Mouse (Mus musculus): ENCODE data around the gene Susd6.

Gene Susd6

DNA sequence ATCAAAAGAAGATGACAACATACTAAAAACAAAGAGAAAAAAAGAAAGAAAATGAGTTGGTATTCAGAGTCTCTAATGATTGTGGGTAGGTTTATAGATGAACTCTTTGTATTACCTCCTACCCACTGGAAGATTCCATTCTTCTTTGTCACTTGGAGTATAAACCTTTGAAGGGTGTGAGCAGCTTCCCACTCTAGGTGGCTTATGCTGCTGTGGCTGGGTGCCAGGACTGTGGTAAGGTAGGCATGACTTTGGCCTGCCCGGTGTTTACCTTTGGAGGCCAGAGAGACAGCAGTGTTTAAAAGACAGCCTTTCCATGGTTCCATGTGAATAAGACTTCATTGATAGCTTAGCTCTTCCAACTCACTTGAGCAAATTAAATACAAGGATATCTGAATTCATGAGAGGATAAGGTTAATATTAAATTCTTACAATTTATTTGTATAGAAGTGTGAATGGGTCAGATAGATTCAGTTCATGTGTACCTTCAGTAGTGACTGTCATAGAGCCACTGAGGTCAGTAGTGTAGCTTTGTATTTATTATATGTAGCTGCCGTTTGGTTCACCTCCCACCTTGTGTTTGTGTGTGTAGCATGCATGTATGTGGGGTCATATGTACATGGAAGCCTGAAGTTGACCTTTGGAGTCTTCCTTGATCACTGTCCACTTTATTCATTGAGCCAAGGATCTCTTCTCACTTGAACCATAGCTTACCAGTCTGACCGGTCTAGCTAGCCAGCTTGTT is 44.0 kb downstream of the Susd6 start:
- no peak for DNase-seq (ENCODE audit: inconsistent age in 2 of 2, low spot score in 1 of 2)

- no peak for DNase-seq (ENCODE audit: inconsistent age in 2 of 2, low spot score in 1 of 2)
Observed at GRCm38 (mm10) chr12:80834901-80835570, 44.7 kb downstream of the Susd6 start.

GRCm38 (mm10) chr12:80837614-80838013 is 47.3 kb downstream of the Susd6 start:
- no peak for DNase-seq (ENCODE audit: inconsistent age in 2 of 2, low spot score in 1 of 2)

GRCm38 (mm10) chr12:80838271-80838670 is 48.0 kb downstream of the Susd6 start:
- DNase-seq (ENCODE audit: inconsistent age in 2 of 2, low spot score in 1 of 2), result no peak

GRCm38 (mm10) chr12:80838787-80839186 is 48.5 kb downstream of the Susd6 start:
- DNase-seq (ENCODE audit: inconsistent age in 2 of 2, low spot score in 1 of 2), result no peak

DNA sequence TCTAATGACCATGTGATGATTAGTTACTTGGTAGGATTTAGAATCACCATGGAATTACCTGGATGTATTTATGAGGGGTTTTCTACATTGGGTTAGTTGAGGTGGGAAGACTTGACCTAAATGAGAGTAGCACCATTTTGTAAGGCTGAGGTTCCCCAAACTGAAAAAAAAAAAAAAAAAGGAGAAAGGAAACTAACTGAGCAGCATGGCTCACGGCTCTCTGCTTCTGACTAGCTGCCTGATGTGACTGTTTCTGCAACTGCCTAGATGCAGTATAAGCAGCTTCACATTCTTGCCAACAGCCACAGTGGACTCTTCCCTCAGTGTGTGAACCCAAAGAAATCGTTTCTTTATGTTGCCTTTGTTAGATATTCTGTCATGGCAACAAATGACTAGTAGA is 49.3 kb downstream of the Susd6 start:
- no peak for DNase-seq (ENCODE audit: inconsistent age in 2 of 2, low spot score in 1 of 2)

- no peak for DNase-seq (ENCODE audit: inconsistent age in 2 of 2, low spot score in 1 of 2)
Observed at GRCm38 (mm10) chr12:80841618-80842017, 51.3 kb downstream of the Susd6 start.

DNA sequence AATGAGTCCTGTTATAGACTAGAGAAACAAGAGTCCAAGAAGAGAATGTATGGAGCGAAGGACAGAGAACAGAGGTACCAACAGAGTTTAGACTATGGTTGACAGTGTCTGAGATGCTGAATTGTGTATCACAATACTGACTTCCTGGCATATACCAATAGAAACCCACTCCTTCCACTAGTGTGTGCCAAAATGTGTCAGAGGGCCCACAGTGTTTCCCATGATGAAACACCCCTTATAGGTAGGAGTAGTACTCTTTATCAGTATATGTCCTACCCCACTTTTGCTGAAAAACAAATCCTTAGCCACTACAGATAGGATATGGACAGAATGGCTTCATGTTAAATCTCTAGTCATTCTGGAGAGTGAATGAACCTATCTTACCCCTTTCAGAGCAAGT is 52.3 kb downstream of the Susd6 start:
- no peak for DNase-seq (ENCODE audit: inconsistent age in 2 of 2, low spot score in 1 of 2)

GRCm38 (mm10) chr12:80843236-80843635 is 52.9 kb downstream of the Susd6 start:
- DNase-seq (ENCODE audit: inconsistent age in 2 of 2, low spot score in 1 of 2), result peak; percentile 62 to 90

DNA sequence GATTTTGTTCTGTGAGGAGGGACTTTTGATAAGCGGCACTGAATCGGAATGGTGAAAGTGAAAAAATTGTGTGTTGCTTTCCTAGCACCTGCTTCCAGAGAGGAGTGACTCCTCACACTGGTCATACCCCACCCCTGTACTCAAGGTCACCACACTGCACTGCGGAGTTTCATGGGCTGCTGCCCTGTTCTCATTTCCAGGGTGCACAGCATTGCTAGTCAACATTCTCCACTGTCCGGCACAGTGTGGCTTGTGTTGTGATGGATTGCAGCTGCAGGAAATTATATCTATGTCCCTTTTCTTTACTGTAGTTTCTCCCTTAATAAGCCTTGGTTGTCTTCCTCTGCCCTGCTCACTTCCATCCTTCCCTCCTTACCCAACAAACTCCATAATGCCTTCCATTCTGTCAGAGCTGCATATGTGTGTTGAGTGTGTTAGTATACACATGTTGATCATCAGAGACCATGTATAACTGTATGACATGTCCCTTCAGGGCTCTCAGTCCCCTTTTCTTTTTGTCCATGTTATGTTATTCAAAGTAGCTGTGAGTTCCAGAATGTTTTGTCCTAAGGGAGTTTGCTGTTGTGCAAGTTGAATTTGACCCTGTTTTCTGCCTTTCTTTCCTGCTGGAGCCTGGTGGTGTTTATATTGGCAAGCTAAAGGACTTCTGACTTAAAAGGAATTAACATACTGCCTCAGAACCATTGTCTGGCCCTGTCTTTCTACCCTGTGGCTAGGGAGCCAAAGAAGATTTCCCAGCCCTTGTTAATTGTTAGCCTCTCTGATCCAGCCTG is 53.5 kb downstream of the Susd6 start:
- peak; percentile 57 to 72 for DNase-seq (ENCODE audit: inconsistent age in 2 of 2, low spot score in 1 of 2)

DNA sequence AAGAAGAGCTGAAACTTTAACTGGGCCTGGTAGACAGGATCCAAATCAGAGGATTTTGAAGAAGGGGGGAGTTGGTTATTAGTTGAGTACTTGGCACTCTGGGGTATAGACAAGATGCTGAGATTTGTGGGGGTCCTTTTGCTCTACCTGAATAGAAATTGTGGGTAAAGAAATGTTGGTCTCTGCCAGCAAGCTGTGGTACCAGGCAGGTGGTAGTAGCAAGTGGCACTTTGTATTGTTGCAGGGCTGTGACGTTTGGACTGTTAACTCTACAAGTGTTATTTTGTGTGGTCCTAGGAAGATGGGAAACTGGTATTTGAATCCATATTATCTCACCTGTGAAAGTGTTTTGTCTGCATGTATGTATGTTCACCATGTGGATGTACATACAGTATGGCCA is 55.6 kb downstream of the Susd6 start:
- no peak for DNase-seq (ENCODE audit: inconsistent age in 2 of 2, low spot score in 1 of 2)

DNA sequence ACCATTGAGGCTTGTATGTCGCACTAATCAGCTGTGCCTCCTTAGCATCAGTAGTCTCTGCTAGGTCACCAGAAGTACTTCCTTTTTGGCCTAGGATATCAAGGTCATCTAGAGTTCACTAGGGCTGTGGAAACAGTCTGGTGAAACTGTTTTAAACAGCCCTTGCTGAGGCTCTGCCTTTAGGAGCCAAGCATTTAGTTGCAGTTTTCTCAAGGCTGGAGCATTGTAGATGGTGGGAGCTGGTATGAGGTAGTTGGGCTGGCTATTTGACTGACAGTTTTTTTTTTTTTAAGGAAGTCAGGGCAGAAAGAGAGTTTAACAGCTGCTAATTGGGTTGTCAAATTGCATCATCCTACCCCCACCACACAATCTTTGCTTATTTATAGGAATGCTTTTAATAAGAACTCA is 56.6 kb downstream of the Susd6 start:
- DNase-seq (ENCODE audit: inconsistent age in 2 of 2, low spot score in 1 of 2), result no peak

- DNase-seq (ENCODE audit: inconsistent age in 2 of 2, low spot score in 1 of 2), result no peak
Observed at GRCm38 (mm10) chr12:80852001-80852400, 61.7 kb downstream of the Susd6 start.

DNA sequence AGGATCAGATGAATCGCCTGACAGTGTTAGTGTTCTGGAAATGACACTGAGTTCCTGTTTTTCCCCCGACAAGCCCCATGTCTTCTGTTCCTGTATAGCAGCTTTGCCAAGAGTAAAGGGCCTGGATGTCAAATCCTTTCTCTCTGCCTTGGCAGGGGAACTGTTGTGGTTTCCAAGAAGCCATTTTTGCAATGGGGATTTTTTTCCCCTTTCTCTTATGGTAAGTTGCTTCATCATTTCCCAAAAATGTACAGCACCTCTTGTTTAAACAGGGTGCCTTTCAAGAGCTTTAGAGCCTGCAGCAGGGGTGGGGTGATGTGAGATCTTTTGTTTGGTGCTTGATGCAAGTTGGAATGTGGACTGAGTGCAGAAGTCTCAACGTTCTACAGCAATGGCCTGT is 63.4 kb downstream of the Susd6 start:
- peak in 1 of 2 experiments; percentile 58 for DNase-seq (ENCODE audit: inconsistent age in 2 of 2, low spot score in 1 of 2)

DNA sequence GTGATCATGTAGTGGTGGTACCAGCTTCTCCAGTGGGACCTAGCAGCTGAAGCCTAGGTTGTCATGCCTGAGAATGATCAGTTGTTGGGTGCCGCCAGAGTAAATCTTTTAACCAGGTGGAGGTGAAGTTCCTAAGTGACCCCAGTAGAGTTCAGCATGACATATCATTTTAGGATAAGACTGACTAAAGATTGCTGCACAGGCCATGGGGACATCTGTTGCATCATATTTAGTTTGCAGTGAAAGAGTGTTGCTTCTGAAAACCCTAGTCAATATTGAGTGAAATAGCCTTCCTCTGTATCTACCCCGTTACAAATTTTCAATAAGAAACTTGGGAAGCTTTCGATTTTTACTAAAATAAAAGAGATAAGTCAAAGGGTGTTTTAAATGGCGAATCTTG is 64.4 kb downstream of the Susd6 start:
- no peak for DNase-seq (ENCODE audit: inconsistent age in 2 of 2, low spot score in 1 of 2)

DNA sequence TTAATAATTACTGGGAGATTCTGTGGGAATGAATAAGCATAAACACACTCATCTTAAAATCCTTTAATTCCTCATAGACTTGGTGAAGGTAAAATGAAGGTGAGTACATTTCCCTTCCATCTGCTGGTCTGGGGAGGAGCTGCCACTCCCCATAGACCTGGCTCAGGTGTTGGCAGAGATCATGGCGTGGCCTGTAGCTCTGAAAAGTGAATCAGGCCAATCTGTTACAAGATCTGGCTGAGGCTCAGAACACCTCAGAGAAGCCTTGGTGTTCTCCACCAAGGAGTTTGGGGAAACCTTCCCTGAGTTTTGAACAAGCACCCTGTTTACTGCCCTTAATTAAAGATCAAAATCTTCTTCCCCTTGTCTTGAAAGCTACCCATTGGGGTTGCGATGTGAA is 64.8 kb downstream of the Susd6 start:
- no peak for DNase-seq (ENCODE audit: inconsistent age in 2 of 2, low spot score in 1 of 2)

DNA sequence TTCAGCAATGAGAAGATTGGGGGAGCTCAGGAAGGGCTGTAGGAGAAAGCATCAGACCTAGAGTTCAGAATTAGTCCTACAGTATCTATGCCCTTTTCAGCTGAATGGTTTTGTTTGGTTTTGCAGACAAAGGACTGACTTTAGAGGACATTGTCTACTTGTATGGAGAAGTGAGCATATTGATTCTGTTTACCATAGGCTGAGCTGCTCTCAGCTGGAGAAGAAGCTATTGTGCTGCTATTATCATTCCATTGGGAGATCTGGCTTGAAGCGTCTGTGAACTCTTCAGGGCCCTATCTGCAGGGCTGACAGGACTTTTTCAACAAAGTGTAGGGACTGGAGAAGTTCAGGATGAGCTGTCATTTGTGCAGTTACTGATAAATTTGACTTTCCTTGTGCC is 65.3 kb downstream of the Susd6 start:
- DNase-seq (ENCODE audit: inconsistent age in 2 of 2, low spot score in 1 of 2), result no peak

GRCm38 (mm10) chr12:80857636-80858293 is 67.5 kb downstream of the Susd6 start:
- no peak for DNase-seq (ENCODE audit: inconsistent age in 2 of 2, low spot score in 1 of 2)

DNA sequence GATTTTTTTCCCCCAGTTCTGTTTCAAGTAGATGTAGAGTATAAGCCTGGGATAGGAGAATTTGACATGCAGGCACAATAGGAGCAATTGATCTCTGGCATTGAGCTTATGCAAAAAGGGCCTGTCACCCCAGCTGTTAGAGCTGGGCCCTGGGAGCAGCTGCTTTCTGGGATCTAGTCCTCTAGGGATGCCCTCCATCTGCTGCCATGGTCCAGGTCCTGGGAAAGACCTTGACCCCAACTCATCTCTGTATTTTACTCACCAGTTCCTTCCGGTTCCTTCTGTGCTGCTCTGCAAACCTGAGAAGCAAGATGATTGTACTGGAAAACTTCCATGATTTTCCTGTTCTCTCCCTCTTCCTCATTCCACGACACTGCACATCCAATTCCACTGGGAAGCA is 68.0 kb downstream of the Susd6 start:
- no peak for DNase-seq (ENCODE audit: inconsistent age in 2 of 2, low spot score in 1 of 2)

DNA sequence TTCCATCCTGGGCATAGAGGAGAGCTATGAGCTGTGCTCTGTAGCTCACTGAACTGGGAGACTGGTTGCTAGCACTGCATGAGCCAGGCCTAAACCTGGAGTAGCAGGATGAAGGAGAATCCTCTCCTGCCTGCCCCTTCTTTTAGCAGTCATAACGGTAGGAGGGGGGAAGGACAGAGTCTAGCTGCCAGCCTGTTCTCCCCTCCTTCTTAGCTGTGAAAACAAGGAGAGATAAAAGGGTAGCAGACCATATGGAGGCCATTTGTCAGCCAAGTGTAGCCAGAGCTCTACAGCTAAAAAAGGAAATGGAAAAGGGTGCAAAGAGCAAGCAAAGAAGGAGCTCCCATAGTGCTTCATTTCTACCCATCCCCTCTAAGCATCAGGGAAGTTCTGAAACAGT is 71.6 kb downstream of the Susd6 start:
- DNase-seq (ENCODE audit: inconsistent age in 2 of 2, low spot score in 1 of 2), result no peak

- DNase-seq (ENCODE audit: inconsistent age in 2 of 2, low spot score in 1 of 2), result peak in 1 of 2 experiments; percentile 57
Observed at GRCm38 (mm10) chr12:80863370-80863769, 73.1 kb downstream of the Susd6 start.

All from adrenal gland, adult (tissue).